Mouse (Mus musculus): ENCODE data around the gene Olfr286. TPM values are rescaled to one million over a fixed set of nuclear protein-coding genes. Genes with fewer than 3 reads are reported as not detected.

The Olfr286 gene
- total RNA-seq (2021) = not detected

DNA sequence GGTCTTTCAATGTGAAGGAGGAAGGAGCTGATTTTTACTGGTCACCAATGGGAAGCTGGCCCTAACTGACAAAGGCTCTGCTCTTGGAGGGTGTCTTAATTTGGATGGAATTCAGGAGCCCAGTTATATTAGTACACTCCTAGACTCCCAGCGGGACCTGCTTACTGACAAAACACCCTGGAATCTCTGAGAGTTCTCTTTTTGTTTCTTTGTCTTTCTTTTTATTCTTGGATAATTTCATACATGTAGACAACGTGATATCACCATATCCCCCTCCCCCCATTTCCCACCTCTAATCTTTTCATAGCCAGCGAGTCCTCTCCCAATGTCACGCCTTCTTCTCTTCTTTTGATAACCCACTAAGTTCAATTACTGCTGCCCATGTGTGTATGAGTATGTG, at the start of gene Olfr286:
Olfr286 (minus strand) TSS at position 101 of the 400 bp plus-strand sequence.
- DNase-seq = no peak

- no peak for DNase-seq
These were observed 23.5 kb upstream of the Olfr286 start for GRCm38 (mm10) chr15:98257776-98258175.

DNA sequence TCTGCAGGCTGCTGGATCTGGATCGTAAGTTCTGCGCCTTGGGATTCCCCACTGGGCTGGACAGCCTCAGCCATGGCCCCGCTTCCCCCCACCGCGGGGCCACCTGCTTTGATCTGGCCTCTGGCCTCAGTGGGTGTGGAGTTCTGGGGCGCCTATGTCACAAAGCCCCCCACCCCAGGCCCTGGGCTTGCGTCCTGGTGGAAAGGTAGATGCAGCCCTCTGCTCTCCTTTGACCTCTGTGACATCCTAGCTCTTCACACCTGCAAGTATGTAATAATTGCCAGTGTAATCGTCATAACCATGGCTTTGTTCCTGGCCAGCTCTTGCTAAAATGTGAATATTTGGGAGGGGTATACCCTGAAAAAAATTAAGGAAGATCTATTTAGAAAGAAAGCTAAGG, 22.9 kb upstream of the Olfr286 start, which contains the start of gene H1fnt:
H1fnt (minus strand) TSS at position 101 of the 400 bp plus-strand sequence.
- DNase-seq = no peak

DNA sequence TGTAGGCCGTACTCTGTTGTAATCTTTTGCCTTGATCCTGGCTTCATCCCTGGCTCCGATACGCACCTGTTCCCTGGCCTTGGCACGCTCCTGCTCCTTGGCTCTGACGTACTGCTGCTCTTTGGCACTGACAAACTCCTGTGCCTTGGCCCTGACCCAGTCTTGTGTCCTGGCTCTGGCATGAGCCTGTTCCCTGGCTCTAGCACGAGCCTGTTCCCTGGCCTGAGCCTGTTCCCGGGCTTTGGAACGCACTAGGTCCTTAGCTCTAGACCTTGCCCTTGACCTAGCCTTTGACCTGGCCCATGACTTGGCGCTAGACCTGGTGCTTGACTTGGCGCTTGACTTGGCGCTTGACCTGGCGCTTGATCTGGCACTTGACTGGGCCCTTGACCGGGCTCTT, 22.0 kb upstream of the Olfr286 start:
- no peak for DNase-seq

DNA sequence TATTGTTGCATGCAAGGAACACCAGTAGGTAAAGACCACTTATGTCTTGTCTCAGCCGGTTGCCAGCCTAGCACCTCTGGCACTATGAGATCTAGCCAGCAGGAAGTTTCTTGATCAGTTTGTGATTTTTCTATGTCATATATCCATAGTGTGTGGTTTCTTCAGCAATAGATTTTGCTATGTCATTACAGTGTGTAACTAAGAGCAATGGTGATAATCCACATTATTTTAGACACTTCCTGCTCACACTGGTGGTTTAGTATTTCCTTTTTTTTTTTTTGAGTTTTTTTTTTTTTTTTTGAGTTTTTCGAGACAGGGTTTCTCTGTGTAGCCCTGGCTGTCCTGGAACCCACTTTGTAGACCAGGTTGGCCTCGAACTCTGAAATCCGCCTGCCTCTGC, 1.2 kb upstream of the Olfr286 start:
- DNase-seq = no peak

DNA sequence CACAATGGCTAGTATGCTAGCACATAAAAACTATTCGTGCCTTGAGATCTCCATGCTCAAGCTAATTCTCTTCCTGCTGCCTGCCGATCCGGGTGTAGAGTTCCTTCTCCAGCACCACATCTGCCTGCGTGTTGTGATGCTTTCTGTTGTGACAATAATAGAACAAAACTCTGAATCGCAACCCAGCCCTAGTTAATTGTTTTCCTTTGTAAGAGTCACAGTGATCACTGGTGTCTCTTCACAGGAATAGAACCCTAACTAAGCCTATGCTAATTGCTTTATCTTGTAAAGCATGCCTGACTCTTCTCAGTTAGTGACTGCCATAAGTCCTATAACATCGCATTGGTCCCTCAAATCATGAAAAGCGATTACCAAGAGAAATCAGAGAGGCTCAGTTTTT, 8.2 kb downstream of the Olfr286 start:
- no peak for DNase-seq

DNA sequence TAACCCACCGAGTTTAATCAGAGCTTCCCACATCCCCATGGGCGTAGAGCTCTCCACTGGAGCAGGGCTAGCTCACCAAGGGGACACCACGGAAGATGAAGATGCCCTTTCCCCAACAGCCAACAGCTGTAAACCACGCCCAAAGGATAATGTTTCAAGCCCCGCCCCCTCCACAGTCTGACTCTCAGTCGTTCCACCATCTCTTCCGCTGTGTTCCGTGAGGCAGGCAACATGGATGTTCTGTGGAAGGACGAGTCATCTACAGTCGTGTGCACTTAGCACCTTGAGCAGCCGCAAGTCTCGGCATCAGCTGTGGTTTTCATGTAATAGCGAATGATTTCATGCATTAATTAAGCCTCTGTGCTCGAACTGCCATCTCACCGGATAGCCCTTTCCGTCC, 8.6 kb downstream of the Olfr286 start:
- DNase-seq = no peak

DNA sequence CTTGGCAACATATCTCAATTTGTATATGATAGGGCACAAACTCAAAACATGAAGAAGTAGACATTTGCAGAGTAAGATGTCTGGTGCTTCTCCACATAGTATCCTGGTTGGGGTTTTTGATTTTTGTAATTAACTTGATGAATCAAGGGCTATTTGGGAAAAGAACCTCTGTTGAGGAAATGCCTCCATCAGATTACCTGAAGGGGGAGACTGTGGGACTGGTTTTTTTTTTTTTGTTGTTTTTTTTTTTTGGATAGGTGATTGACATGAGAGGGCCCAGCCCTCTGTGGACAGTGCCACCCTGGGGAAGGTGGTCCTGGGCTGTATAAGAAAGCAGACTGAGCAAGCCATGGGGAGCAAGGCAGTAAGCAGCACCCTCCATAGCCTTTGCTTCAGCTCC, 11.9 kb downstream of the Olfr286 start:
- no peak for DNase-seq

DNA sequence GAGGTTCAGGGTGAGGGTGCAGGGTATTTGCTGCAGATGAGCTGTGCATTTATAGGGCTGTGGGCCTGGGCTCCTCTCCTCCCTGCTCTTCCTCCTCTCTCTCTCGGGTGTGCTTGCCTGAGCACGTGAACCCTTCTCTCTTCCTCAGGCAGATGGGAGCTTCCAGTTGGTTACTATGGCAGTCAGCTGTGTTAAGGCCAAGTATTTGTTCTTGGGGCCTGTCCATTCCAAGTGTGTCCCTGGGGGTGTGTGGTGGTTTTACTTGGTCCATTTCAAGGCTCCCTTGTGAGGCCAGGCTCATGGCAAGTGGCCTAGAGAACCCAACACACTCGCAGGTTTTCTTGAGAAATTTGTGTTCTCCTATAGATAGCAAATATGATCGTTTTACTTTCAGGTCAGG, 13.4 kb downstream of the Olfr286 start, which contains the start of the genes Gm44579 and Olfr287:
Gm44579 (minus strand) TSS at position 101 of the 400 bp plus-strand sequence.
Olfr287 (minus strand) TSS at position 180 of the 400 bp plus-strand sequence.
- DNase-seq = no peak

- DNase-seq = no peak
These were observed 20.1 kb downstream of the Olfr286 start for GRCm38 (mm10) chr15:98214130-98214529.

DNA sequence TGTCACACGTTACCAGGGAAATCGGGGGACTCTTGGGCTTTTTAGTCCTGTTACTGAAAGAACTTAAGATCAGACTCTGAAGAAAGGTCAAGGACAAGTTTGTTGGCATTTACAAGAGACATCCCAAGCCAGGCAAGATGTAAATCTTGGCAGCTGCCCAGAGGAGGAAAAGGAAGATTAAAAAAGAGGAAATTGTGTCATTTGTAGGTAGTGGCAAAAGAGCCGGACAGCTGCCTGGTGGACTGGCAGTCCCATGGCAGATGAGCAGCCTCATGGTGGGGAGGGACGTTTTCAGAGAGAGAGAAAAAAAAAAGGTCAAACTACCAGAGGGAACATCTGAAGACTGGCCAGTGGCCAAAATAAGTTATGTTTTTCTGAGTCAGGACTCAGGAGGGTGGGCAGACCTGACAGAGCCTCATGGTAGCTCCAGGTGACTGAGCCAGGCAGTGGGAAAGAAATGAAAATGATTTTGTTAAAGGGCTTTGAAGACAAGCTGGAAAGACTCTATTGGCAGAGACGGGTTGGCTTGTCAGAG, 20.8 kb downstream of the Olfr286 start:
- DNase-seq = no peak

DNA sequence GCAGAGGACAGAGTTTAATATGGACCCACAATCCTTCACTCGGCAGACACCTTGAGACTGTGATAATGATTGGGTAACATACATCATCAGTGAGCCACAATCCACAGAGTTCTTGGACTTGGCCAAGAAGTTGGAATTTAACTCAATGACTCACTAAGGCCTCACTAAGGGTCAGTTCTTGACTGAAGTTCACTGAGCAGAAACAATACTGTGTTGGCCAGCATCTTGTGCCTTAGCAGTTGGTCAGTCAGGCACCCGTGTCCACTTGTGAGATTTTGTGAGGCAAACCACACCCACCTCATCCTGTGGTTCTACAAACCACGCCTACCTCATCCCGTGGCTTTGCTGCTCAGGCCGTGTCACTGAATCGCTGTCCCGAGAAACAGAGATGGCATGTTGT, 24.6 kb downstream of the Olfr286 start:
- DNase-seq = no peak

GRCm38 (mm10) chr15:98195442-98195841, 38.8 kb downstream of the Olfr286 start, which contains the start of gene Olfr288:
Gene Olfr288, minus strand, starts transcription at chr15:98195542.
- no peak for DNase-seq

GRCm38 (mm10) chr15:98184456-98184855, 49.8 kb downstream of the Olfr286 start:
- DNase-seq = no peak

DNA sequence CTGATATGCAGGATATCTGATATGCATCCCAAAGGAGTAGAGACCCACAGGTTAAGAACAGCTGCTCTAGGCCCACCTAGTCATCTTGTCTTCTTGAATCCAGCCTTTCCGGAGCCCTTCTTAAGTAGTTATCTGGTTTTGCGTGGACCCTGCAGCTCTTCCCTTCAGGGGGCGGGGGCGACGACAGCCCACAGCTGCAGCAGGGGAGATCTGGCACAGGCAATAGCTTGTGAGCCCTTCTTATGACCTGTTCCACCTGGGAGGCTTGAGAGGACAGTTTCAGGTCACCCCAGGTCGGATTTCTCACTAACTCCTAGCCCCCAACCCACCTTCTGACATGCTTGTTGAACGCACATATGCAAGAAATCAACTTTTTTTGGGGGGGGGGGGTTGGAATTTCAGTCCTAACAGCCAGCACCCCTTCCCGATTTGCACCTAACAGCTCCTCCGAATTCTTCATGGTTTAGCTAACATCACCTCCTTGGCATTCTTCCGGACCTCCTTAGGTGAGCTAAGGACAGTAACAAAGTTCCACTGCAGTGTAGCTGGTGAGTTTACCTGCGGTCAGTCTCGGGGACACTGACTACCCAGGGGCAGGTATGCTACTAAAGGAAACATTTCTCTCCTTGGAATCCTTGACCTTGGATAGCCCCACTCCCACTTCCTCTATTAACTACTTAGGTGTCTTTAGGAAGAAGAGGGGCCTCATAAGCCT, 52.2 kb downstream of the Olfr286 start:
- peak; percentile 12 for DNase-seq

DNA sequence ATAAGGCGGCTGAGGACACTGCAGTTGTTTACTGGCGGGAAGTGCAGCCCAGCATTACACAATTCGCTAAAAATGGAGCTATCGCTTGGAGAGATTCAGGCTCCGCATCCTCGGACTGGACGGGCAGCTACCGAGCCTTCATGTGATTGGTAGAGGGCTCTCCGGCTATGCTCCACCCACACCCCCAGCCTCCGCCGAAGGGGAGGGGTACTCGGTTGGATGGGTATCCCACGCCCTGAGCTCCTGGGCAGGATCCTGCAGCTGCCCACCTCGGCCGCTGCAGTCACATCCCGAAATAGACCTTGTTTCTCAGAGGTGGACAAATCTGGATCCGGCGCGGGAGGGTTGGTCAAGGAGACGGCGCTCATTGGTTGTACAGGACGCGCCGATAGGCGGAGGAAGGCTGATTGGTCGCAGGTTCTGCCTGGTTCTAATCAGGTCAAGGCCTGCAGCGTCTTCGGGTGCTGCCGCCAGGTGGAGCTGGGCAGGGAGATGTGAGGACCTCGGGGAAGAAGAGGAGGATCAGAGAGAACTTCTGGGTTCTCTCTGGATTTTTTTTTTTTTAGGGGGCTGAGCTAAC, 53.0 kb downstream of the Olfr286 start:
- peak; percentile 96 for DNase-seq

- DNase-seq = no peak
These were observed 53.6 kb downstream of the Olfr286 start for GRCm38 (mm10) chr15:98180567-98181131.

GRCm38 (mm10) chr15:98177320-98177719, 56.9 kb downstream of the Olfr286 start:
- no peak for DNase-seq

Other genes starting within 250 kb of the Olfr286 start
- gene Col2a1, start 229.8 kb downstream of the Olfr286 start, total RNA-seq (2021) = 1 to 10 TPM; 1.1 to 1.3 TPM
- 100 to 1,000 TPM; 413 to 425 TPM for gene Pfkm, start 141.9 kb downstream of the Olfr286 start, total RNA-seq (2021)
- gene Senp1, start 140.7 kb downstream of the Olfr286 start, total RNA-seq (2021) = 10 to 100 TPM; 23.5 to 27.2 TPM
- 100 to 1,000 TPM in 1 of 2 experiments, 10 to 100 TPM in 1; 97.9 to 103 TPM for gene Asb8, start 68.8 kb downstream of the Olfr286 start, total RNA-seq (2021)
- gene Ccdc184, start 67.3 kb downstream of the Olfr286 start, total RNA-seq (2021) = under 1 TPM; 0.74 to 0.92 TPM
- not detected for gene Olfr288, start 38.9 kb downstream of the Olfr286 start, total RNA-seq (2021)
- gene Gm44579, start 13.5 kb downstream of the Olfr286 start, total RNA-seq (2021) = not detected
- not detected for gene Olfr287, start 13.4 kb downstream of the Olfr286 start, total RNA-seq (2021)
- not detected for gene H1fnt, start 22.8 kb upstream of the Olfr286 start, total RNA-seq (2021)
- 1 to 10 TPM; 4.9 to 5.3 TPM for gene Zfp641, start 61.7 kb upstream of the Olfr286 start, total RNA-seq (2021)
- not detected for gene Olfr285, start 82.9 kb upstream of the Olfr286 start, total RNA-seq (2021)
- not detected for gene Olfr284, start 106.5 kb upstream of the Olfr286 start, total RNA-seq (2021)
- not detected for gene Olfr283, start 146.5 kb upstream of the Olfr286 start, total RNA-seq (2021)
- gene Olfr282, start 196.8 kb upstream of the Olfr286 start, total RNA-seq (2021) = not detected
- not detected for gene Olfr281, start 218.1 kb upstream of the Olfr286 start, total RNA-seq (2021)
- not detected for gene OR5BS1P, start 235.4 kb upstream of the Olfr286 start, total RNA-seq (2021)
- not detected for gene Lalba, start 248.3 kb upstream of the Olfr286 start, total RNA-seq (2021)

Measured in heart, postnatal 4 days (tissue).